Mouse (Mus musculus) bone marrow, adult 2 months (tissue): ENCODE data around the gene Tmem213. TPM values are rescaled to one million over a fixed set of nuclear protein-coding genes. Genes with fewer than 3 reads are reported as not detected.

Experiments used
- H3K27ac ChIP-seq: fragments of 200-500 bp; 2 replicates; pipeline ENCODE4 v1.5.1; 2012; ENCODE audit warnings: low read depth, mild to moderate bottlenecking, control low read depth, inconsistent platforms, low read length; ENCODE audit not compliant: control insufficient read depth, poor library complexity, insufficient read depth
- H3K4me1 ChIP-seq: fragments of 200-500 bp; 2 replicates; pipeline ENCODE4 v1.6.1; 2011; ENCODE audit warnings: low read length; ENCODE audit not compliant: control insufficient read depth, insufficient read depth
- H3K4me3 ChIP-seq: fragments of 200-500 bp; replicated peaks from 2 replicates; pipeline ENCODE3; 2011; ENCODE audit warnings: mild to moderate bottlenecking, low read depth, low read length, control low read depth; ENCODE audit not compliant: control insufficient read depth
- CTCF ChIP-seq: fragments of 200-500 bp; IDR thresholded peaks from 2 replicates; pipeline ENCODE4 v1.5.1; 2011; ENCODE audit warnings: low read length, control low read depth; ENCODE audit not compliant: control insufficient read depth, insufficient read depth
- POLR2A ChIP-seq: fragments of 200-500 bp; IDR thresholded peaks from 2 replicates; pipeline ENCODE4 v1.6.1; 2011; ENCODE audit warnings: low read depth, mild to moderate bottlenecking, control low read depth, low read length, borderline replicate concordance; ENCODE audit not compliant: control insufficient read depth
- WGBS: fragments of 180-500 bp; shearing (Covaris S2); methylation state at CpG from one replicate; pipeline ENCODE4 v1.1.7; 2018; 5-methylcytosine and 5-hydroxymethylcytosine counted together
- polyA plus RNA-seq: library from polyadenylated mRNA; stranded (reverse); fragments of >200 nt; gene quantifications from 2 replicates; pipeline ENCODE4 v1.2.4, GENCODE M21; 2011; ENCODE audit warnings: low replicate concordance; ENCODE audit not compliant: missing spikeins, insufficient read depth, insufficient read length

Tmem213 gene
- polyA plus RNA-seq, 1 experiment: not detected

DNA sequence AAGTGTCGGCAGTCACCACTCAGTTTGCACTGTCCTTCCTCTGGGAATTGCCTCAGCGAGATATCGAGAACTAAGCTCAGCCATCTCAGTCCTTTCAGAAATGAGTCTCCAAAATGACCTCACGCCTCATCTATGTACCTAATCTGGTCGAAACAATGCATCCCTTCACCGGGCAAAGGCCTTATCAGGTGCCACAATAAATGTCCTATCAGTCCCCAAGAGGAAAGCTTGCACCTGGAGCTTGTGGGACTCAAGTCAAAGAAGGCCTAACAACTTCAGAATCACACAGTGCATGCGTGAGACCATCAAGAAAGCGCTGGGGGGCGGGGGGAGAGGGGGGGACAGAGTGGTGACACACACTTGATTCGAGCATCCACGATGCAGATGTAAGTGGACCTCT, 43.2 kb downstream of the Tmem213 start:
- 67% methylated on average over 11 of the region's 11 CpGs for WGBS
- no peak overlapping the region for H3K27ac ChIP-seq
- H3K4me1 ChIP-seq: no peaks in the 10 kb centered on the region
- no peak overlapping the region for H3K4me3 ChIP-seq
- TF ChIP-seq POLR2A (no peak), CTCF (no peak)

DNA sequence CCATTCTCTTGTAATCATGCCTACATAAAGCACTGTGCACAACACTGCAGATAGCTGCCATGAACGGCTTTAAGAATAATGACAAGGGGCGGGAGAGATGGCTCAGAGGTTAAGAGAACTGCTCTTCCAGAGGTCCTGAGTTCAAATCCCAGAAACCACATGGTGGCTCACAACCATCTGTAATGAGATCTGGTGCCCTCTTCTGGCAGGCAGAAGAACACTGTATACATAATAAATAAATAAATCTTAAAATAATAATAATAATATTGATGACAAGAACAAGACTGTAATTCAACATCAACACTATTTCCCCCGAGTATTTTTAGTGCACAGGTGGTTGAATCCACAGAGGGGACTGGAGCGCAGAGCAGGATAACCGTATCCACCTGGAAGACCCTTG, 47.1 kb downstream of the Tmem213 start:
- 85% methylated on average over 5 of the region's 5 CpGs for WGBS
- H3K4me1 ChIP-seq: no peaks in the 10 kb centered on the region
- H3K4me3 ChIP-seq: no peak overlapping the region
- H3K27ac ChIP-seq: no peak overlapping the region
- TF ChIP-seq CTCF: no peak
- no peak for TF ChIP-seq POLR2A

GRCm38 (mm10) chr6:38157925-38158324, 48.9 kb downstream of the Tmem213 start:
- H3K27ac ChIP-seq: no peak overlapping the region
- no peaks in the 10 kb centered on the region for H3K4me1 ChIP-seq
- TF ChIP-seq POLR2A: no peak
- TF ChIP-seq CTCF: no peak
- H3K4me3 ChIP-seq: no peak overlapping the region
- WGBS: 87% methylated on average over 16 of the region's 16 CpGs

- H3K4me1 ChIP-seq: no peaks in the 10 kb centered on the region
- 69% methylated on average over 4 of the region's 4 CpGs for WGBS
- TF ChIP-seq CTCF (no peak), POLR2A (no peak)
Observed at GRCm38 (mm10) chr6:38159576-38159975, 50.5 kb downstream of the Tmem213 start.

GRCm38 (mm10) chr6:38160102-38160501, 51.0 kb downstream of the Tmem213 start:
- no peaks in the 10 kb centered on the region for H3K4me1 ChIP-seq
- WGBS: 10% methylated on average over 3 of the region's 3 CpGs
- TF ChIP-seq POLR2A (no peak), CTCF (no peak; the same call in 1 of the 2 replicates)
- no peak overlapping the region for H3K27ac ChIP-seq
- no peak overlapping the region for H3K4me3 ChIP-seq

More at GRCm38 (mm10) chr6:38159576-38159975, 50.5 kb downstream of the Tmem213 start:
- Histone ChIP-seq H3K27ac (no peak overlapping the region), H3K4me3 (no peak overlapping the region)

DNA sequence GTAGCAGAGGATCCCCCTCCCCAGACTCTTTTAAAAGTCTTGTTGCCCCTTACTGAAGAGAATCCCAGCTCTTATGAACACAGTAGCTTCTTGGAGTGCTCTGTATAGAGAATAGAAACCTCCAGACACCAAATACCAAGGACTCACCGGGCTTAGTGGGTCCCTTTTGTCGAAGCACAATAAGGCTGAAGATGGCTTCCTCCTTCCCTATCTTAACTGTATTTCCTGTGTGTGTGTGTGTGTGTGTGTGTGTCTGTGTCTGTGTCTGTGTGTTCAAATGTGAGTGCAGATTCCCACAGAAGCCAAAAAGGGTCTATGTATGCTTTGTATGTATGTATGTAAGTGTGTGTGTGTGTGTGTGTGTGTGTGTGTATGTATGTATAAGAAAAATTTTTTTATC, 51.5 kb downstream of the Tmem213 start:
- H3K27ac ChIP-seq: no peak overlapping the region
- WGBS: 53% methylated on average over 2 of the region's 2 CpGs
- TF ChIP-seq CTCF: no peak
- TF ChIP-seq POLR2A: no peak
- H3K4me1 ChIP-seq: no peaks in the 10 kb centered on the region
- H3K4me3 ChIP-seq: no peak overlapping the region

GRCm38 (mm10) chr6:38162825-38163504, 53.9 kb downstream of the Tmem213 start:
- no peak overlapping the region for H3K27ac ChIP-seq
- 82% methylated on average over 14 of the region's 14 CpGs for WGBS
- TF ChIP-seq CTCF (no peak), POLR2A (no peak)
- H3K4me3 ChIP-seq: no peak overlapping the region
- no peaks in the 10 kb centered on the region for H3K4me1 ChIP-seq

GRCm38 (mm10) chr6:38164705-38165104, 55.6 kb downstream of the Tmem213 start:
- 79% methylated on average over 6 of the region's 6 CpGs for WGBS
- Histone ChIP-seq H3K4me3 (no peak overlapping the region), H3K4me1 (no peaks in the 10 kb centered on the region), H3K27ac (no peak overlapping the region)
- TF ChIP-seq POLR2A: no peak
- TF ChIP-seq CTCF: no peak
